Comparison of ENCODE assay signal across 12 mouse cellular contexts in the genomic region with DNA sequence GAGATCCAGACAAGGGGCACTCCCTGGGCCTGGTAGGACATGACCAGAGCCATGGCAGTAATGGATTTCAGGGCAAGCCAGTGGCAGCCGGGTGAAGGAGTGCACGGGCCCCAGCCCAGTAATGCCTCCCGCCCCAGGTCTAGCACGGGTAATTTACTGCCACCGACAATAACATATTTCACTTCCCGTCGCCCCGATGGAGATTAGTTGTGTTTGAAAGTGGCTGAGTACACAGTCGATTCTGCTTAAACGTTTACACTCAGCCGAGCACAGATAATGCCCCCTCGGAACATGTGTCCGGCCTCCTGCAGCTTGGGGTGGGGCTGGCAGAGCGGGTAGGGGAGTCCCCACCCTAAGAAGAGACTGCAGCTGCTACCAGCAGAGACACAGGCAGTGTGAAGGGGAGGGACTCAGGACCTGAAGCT. TPM values are rescaled to one million over a fixed set of nuclear protein-coding genes. Genes with fewer than 3 reads are reported as not detected.
DNase-seq lines count a peak whose midpoint lies in the region; ATAC-seq lines count a peak whose summit lies in the region.
"Had no signal": no experiment of that assay in that cellular context is flagged by ENCODE, and none has a peak within 500 bp of the region (broad histone marks: within the 10 kb centered on the region; RNA-seq: fewer than 3 reads in every experiment).

No protein-coding gene starts in this region.

- H3K9ac ChIP-seq in midbrain, embryonic 11.5 days (ENCODE audit: low read length), result no peak overlapping the region
- H3K9ac ChIP-seq in midbrain, embryonic 16.5 days (ENCODE audit: low read depth, low read length), result no peak overlapping the region
- H3K9ac ChIP-seq in limb, embryonic 13.5 days, result no peak overlapping the region
- H3K9ac ChIP-seq in liver, embryonic 11.5 days (ENCODE audit: low read depth, low read length), result no peak overlapping the region

- H3K4me2 ChIP-seq in midbrain, embryonic 11.5 days, result peak overlapping the region; percentile 21; the same call in 1 of the 2 replicates
- H3K4me2 ChIP-seq in midbrain, embryonic 16.5 days (ENCODE audit: low read length), result no peak overlapping the region
- H3K4me2 ChIP-seq in limb, embryonic 13.5 days (replicated peaks), result peak overlapping the region; percentile 32; the same call in 1 of the 2 replicates
- H3K4me2 ChIP-seq in liver, embryonic 11.5 days, result no peak overlapping the region

- no peak overlapping the region for H3K4me3 ChIP-seq in midbrain, embryonic 11.5 days (ENCODE audit: low read depth, low read length)
- H3K4me3 ChIP-seq in midbrain, embryonic 16.5 days (ENCODE audit: low read depth, low read length), result no peak overlapping the region
- no peak overlapping the region for H3K4me3 ChIP-seq in limb, embryonic 13.5 days
- H3K4me3 ChIP-seq in liver, embryonic 11.5 days (ENCODE audit: low read depth, low read length), result no peak overlapping the region

- DNase-seq in midbrain, embryonic 11.5 days (ENCODE audit: low spot score, missing footprints), result peak; percentile 89
- DNase-seq in embryo, embryonic 11 days, result peak; percentile 57
- DNase-seq in thymus, postnatal 0 days (ENCODE audit: low spot score), result peak; percentile 51
- DNase-seq in gastrocnemius, postnatal 36 days, result no peak
- DNase-seq in heart, adult 11 months, result no peak
- no peak for DNase-seq in liver, embryonic 11.5 days (ENCODE audit: low spot score)
- DNase-seq: cerebellum, adult 2 months; gastrocnemius, postnatal 25 days; kidney, postnatal 25 days; lung, adult 18-20 months had no signal

- no peaks in the 10 kb centered on the region for H3K36me3 ChIP-seq in midbrain, embryonic 11.5 days (ENCODE audit: control insufficient read depth, insufficient read depth, low read length)
- no peaks in the 10 kb centered on the region for H3K36me3 ChIP-seq in midbrain, embryonic 16.5 days (ENCODE audit: control insufficient read depth, insufficient read depth, low read length)
- no peaks in the 10 kb centered on the region for H3K36me3 ChIP-seq in limb, embryonic 13.5 days
- no peaks in the 10 kb centered on the region for H3K36me3 ChIP-seq in liver, embryonic 11.5 days (ENCODE audit: control insufficient read depth, insufficient read depth, low read length)

- 5% methylated on average over 14 of the region's 14 CpGs for WGBS in midbrain, embryonic 11.5 days
- WGBS in midbrain, embryonic 16.5 days, result 5% methylated on average over 14 of the region's 14 CpGs
- 12% methylated on average over 14 of the region's 14 CpGs for WGBS in limb, embryonic 13.5 days
- WGBS in liver, embryonic 11.5 days, result 35% methylated on average over 14 of the region's 14 CpGs

- H3K27me3 ChIP-seq in midbrain, embryonic 11.5 days (ENCODE audit: control insufficient read depth, insufficient read depth, low read length), result no peaks in the 10 kb centered on the region
- no peaks in the 10 kb centered on the region for H3K27me3 ChIP-seq in midbrain, embryonic 16.5 days (ENCODE audit: control insufficient read depth, insufficient read depth, low read depth, low read length)
- peaks cover 4% of the 10 kb centered on the region; the same call in 1 of the 2 replicates for H3K27me3 ChIP-seq in limb, embryonic 13.5 days
- H3K27me3 ChIP-seq in liver, embryonic 11.5 days (replicated peaks; ENCODE audit: control insufficient read depth, insufficient read depth, low read length), result 0 out of 2 replicates have a peak, but pooled peaks cover 3% of the 10 kb centered on the region

- peaks cover 8% of the 10 kb centered on the region for H3K4me1 ChIP-seq in midbrain, embryonic 11.5 days (ENCODE audit: control insufficient read depth, insufficient read depth, low read length)
- peaks cover 8% of the 10 kb centered on the region; the same call in 1 of the 2 replicates for H3K4me1 ChIP-seq in midbrain, embryonic 16.5 days (ENCODE audit: control insufficient read depth, insufficient read depth, low read length)
- 0 out of 2 replicates have a peak, but pooled peaks cover 6% of the 10 kb centered on the region for H3K4me1 ChIP-seq in limb, embryonic 13.5 days
- H3K4me1 ChIP-seq in liver, embryonic 11.5 days (replicated peaks; ENCODE audit: control insufficient read depth, insufficient read depth, low read length), result no peaks in the 10 kb centered on the region

- ATAC-seq in midbrain, embryonic 11.5 days (ENCODE audit: low FRiP score), result no peak
- ATAC-seq in midbrain, embryonic 16.5 days, result no peak
- ATAC-seq in limb, embryonic 13.5 days (ENCODE audit: low FRiP score, low read depth), result no peak; the same call in 1 of the 2 replicates
- no peak for ATAC-seq in liver, embryonic 11.5 days (replicated peaks; ENCODE audit: low FRiP score)

- H3K9me3 ChIP-seq in midbrain, embryonic 11.5 days (ENCODE audit: control insufficient read depth, low read length), result no peaks in the 10 kb centered on the region
- H3K9me3 ChIP-seq in midbrain, embryonic 16.5 days (replicated peaks; ENCODE audit: control insufficient read depth, low read length, poor library complexity, severe bottlenecking), result no peaks in the 10 kb centered on the region
- no peaks in the 10 kb centered on the region for H3K9me3 ChIP-seq in limb, embryonic 13.5 days
- H3K9me3 ChIP-seq in liver, embryonic 11.5 days (ENCODE audit: control insufficient read depth, low read length), result no peaks in the 10 kb centered on the region

- intact Hi-C loops in gastrocnemius, postnatal 36 days (cut with DNase I), result no loop called here

- H3K27ac ChIP-seq in midbrain, embryonic 11.5 days (ENCODE audit: low read depth, low read length), result peak overlapping the region; percentile 30; the same call in 1 of the 2 replicates
- no peak overlapping the region for H3K27ac ChIP-seq in midbrain, embryonic 16.5 days (ENCODE audit: low read length)
- H3K27ac ChIP-seq in limb, embryonic 13.5 days, result no peak overlapping the region
- no peak overlapping the region for H3K27ac ChIP-seq in liver, embryonic 11.5 days (ENCODE audit: low read depth, low read length)

RNA-seq across cellular contexts. Expression of gene Mvk, which starts 38.5 kb away (rescaled TPM):
- 62.5 and 63.3 TPM in 2 replicates for polyA plus RNA-seq in midbrain, embryonic 11.5 days (2014; fragmentation: Nextera tagmentation; extraction: Ambion mirVana)
- 72.6 and 77.0 TPM in 2 replicates for polyA plus RNA-seq in midbrain, embryonic 16.5 days (2015; fragmentation: Nextera tagmentation; extraction: Ambion mirVana)
- polyA plus RNA-seq in limb, embryonic 13.5 days (2015; fragmentation: Nextera tagmentation; extraction: Ambion mirVana), result 39.0 and 41.6 TPM in 2 replicates
- 23.0 and 23.6 TPM in 2 replicates for polyA plus RNA-seq in thymus, postnatal 0 days (2015; fragmentation: Nextera tagmentation; extraction: Ambion mirVana)
- total RNA-seq in gastrocnemius, postnatal 36 days (2021), result 1 to 10 TPM; 8.3 to 9.4 TPM
- 46.5 and 48.5 TPM in 2 replicates for polyA plus RNA-seq in liver, embryonic 11.5 days (2014; fragmentation: Nextera tagmentation; extraction: Ambion mirVana)

RNA-seq across cellular contexts. Expression of gene Mmab, which starts 38.7 kb away (rescaled TPM):
- polyA plus RNA-seq in midbrain, embryonic 11.5 days (2014; fragmentation: Nextera tagmentation; extraction: Ambion mirVana), result 22.3 and 23.7 TPM in 2 replicates
- polyA plus RNA-seq in midbrain, embryonic 16.5 days (2015; fragmentation: Nextera tagmentation; extraction: Ambion mirVana), result 35.9 and 38.7 TPM in 2 replicates
- polyA plus RNA-seq in limb, embryonic 13.5 days (2015; fragmentation: Nextera tagmentation; extraction: Ambion mirVana), result 34.3 and 34.9 TPM in 2 replicates
- polyA plus RNA-seq in thymus, postnatal 0 days (2015; fragmentation: Nextera tagmentation; extraction: Ambion mirVana), result 13.1 and 13.9 TPM in 2 replicates
- total RNA-seq in gastrocnemius, postnatal 36 days (2021), result 10 to 100 TPM; 10.9 to 13.4 TPM
- polyA plus RNA-seq in liver, embryonic 11.5 days (2014; fragmentation: Nextera tagmentation; extraction: Ambion mirVana), result 27.9 and 29.5 TPM in 2 replicates

Comparison
In these comparisons a context has a peak if more than half of its experiments do, and no peak if none do; other contexts are left out.
1. H3K4me2 ChIP-seq: peak in midbrain, embryonic 11.5 days (single experiment) and limb, embryonic 13.5 days (single experiment); none in midbrain, embryonic 16.5 days (single experiment) and liver, embryonic 11.5 days (single experiment).
2. DNase-seq: peak in midbrain, embryonic 11.5 days (single experiment), embryo, embryonic 11 days (single experiment) and thymus, postnatal 0 days (single experiment); none in gastrocnemius, postnatal 36 days (0 of 2), heart, adult 11 months (single experiment) and liver, embryonic 11.5 days (single experiment).